Mouse (Mus musculus) CD4-positive, CD25-positive, alpha-beta regulatory T cell, adult 4 months (primary cell): ENCODE measurements around the gene 1600014C10Rik. TPM values are rescaled to one million over a fixed set of nuclear protein-coding genes. Genes with fewer than 3 reads are reported as not detected.

Experiments used
- ATAC-seq: one replicate; pipeline ENCODE4 v1.8.0; 2017
- polyA plus RNA-seq, 2 experiments: library from polyadenylated mRNA; unstranded; fragments of 100-300 nt; shearing (Covaris generic); gene quantifications; one replicate each; pipeline ENCODE4 v1.2.1; 2017

1600014C10Rik gene
- polyA plus RNA-seq, 2 experiments from 2014 or later: 152 to 193 TPM

GRCm38 (mm10) chr7:38184418-38184745 lies 1.4 kb downstream of the 1600014C10Rik start:
- no peak for ATAC-seq

GRCm38 (mm10) chr7:38184786-38185185 lies 1.8 kb downstream of the 1600014C10Rik start:
- ATAC-seq: no peak

- peak; percentile 12 for ATAC-seq
These were observed 3.8 kb downstream of the 1600014C10Rik start for GRCm38 (mm10) chr7:38186861-38187260.

GRCm38 (mm10) chr7:38187796-38188195 lies 4.8 kb downstream of the 1600014C10Rik start:
- ATAC-seq: no peak

- ATAC-seq: no peak
These were observed 5.5 kb downstream of the 1600014C10Rik start for GRCm38 (mm10) chr7:38188281-38189075.

- ATAC-seq: peak; percentile 80
These were observed 6.3 kb downstream of the 1600014C10Rik start for GRCm38 (mm10) chr7:38189136-38189982.

GRCm38 (mm10) chr7:38190056-38190835 lies 7.2 kb downstream of the 1600014C10Rik start:
- no peak for ATAC-seq

- no peak for ATAC-seq
These were observed 8.1 kb downstream of the 1600014C10Rik start for GRCm38 (mm10) chr7:38191146-38191545.

- no peak for ATAC-seq
These were observed 8.6 kb downstream of the 1600014C10Rik start for GRCm38 (mm10) chr7:38191571-38191970.

GRCm38 (mm10) chr7:38199907-38200605 lies 17.0 kb downstream of the 1600014C10Rik start:
- ATAC-seq: no peak

GRCm38 (mm10) chr7:38200606-38201289 lies 17.7 kb downstream of the 1600014C10Rik start:
- peak; percentile 92 for ATAC-seq

- ATAC-seq: no peak
These were observed 18.3 kb downstream of the 1600014C10Rik start for GRCm38 (mm10) chr7:38201290-38201658.

- no peak for ATAC-seq
These were observed 21.3 kb downstream of the 1600014C10Rik start for GRCm38 (mm10) chr7:38204314-38204713.

GRCm38 (mm10) chr7:38205801-38206200 lies 22.8 kb downstream of the 1600014C10Rik start:
- no peak for ATAC-seq

GRCm38 (mm10) chr7:38206564-38206963 lies 23.5 kb downstream of the 1600014C10Rik start:
- ATAC-seq: no peak

GRCm38 (mm10) chr7:38208969-38209368 lies 26.0 kb downstream of the 1600014C10Rik start:
- ATAC-seq: no peak

GRCm38 (mm10) chr7:38209478-38210152 lies 26.6 kb downstream of the 1600014C10Rik start:
- no peak for ATAC-seq

GRCm38 (mm10) chr7:38212651-38213062 lies 29.6 kb downstream of the 1600014C10Rik start:
- ATAC-seq: no peak

GRCm38 (mm10) chr7:38214473-38215214 lies 31.6 kb downstream of the 1600014C10Rik start:
- peak; percentile 72 for ATAC-seq

GRCm38 (mm10) chr7:38215281-38215680 lies 32.3 kb downstream of the 1600014C10Rik start:
- ATAC-seq: no peak
